Mouse (Mus musculus): Measurements from ENCODE around the gene Spock1. TPM values are rescaled to one million over a fixed set of nuclear protein-coding genes. Genes with fewer than 3 reads are reported as not detected.

Spock1 gene
- polyA plus RNA-seq, 1 experiment, result 0.23 TPM

DNA sequence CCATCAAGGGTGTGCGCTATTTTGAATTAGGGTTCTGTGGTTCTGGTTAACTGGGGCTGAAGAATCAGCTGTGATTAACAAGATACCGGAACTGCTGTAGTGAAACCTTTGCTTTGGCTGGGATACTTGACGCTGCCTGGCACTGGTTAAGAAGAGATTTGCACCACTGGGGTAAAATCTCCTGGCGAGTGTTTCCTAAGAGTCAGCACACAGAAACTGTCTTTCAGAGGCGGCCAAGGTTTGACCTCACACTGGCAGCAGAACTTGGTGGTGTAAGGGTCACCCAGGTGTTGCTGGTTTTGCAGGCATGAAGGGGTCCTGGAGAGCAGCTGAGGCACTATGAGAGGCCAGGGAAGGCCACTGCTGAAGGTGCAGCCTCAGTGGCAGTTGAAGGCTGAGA lies 489.4 kb downstream of the Spock1 start:
- H3K4me1 ChIP-seq (ENCODE audit: control insufficient read depth, insufficient read depth, low read length), result no peaks in the 10 kb centered on the region
- H3K27ac ChIP-seq (ENCODE audit: insufficient read depth, low read length), result no peak overlapping the region
- no peak overlapping the region for H3K4me3 ChIP-seq (ENCODE audit: insufficient read depth, low read length)
- TF ChIP-seq CTCF (IDR thresholded peaks at IDR 0.05; ENCODE audit: borderline replicate concordance, insufficient read depth, low read length), result no peak
- no peak for TF ChIP-seq POLR2A (IDR thresholded peaks at IDR 0.05; ENCODE audit: low read depth, low read length)

DNA sequence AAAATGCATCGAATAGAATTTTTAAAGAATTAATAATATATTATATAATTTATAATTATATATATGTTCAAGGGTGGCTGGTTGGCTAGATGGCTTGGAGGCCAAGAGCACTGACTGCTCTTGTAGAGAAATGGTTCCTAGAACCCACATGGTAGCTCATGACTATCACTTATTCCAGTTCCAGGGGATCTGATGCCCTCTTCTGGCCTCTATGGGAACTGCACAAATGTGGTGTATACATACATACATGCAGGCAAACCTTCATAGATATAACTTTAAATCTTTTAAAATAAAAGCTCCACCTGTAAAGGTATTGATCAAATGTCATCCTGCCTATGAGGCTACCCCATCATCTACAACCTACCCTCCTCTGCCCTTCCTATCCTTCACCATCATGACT lies 493.4 kb downstream of the Spock1 start:
- no peak for TF ChIP-seq CTCF (IDR thresholded peaks at IDR 0.05; ENCODE audit: borderline replicate concordance, insufficient read depth, low read length)
- no peak for TF ChIP-seq POLR2A (IDR thresholded peaks at IDR 0.05; ENCODE audit: low read depth, low read length)
- Histone ChIP-seq H3K4me3 (ENCODE audit: insufficient read depth, low read length) (no peak overlapping the region), H3K4me1 (ENCODE audit: control insufficient read depth, insufficient read depth, low read length) (no peaks in the 10 kb centered on the region), H3K27ac (ENCODE audit: insufficient read depth, low read length) (no peak overlapping the region)

DNA sequence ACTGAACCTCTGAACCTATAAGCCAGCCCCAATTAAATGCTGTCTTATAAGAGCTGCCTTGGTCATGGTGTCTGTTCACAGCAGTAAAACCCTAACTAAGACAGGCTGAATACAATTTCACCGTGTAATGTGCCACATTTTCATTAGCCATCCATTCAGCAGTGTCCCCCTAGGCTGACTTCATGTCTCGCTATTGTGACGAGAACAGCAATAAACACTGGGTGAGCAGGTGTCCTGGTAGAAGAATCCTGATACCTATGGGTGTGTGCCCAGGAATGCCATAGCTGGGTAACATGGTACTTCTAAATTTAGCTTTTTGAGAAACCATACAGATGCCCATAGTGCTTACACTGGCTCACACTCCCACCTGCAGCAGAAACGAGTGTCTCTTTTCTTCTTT lies 500.5 kb downstream of the Spock1 start:
- TF ChIP-seq CTCF (IDR thresholded peaks at IDR 0.05; ENCODE audit: borderline replicate concordance, insufficient read depth, low read length) (no peak), POLR2A (IDR thresholded peaks at IDR 0.05; ENCODE audit: low read depth, low read length) (no peak)
- Histone ChIP-seq H3K27ac (ENCODE audit: insufficient read depth, low read length) (no peak overlapping the region), H3K4me1 (ENCODE audit: control insufficient read depth, insufficient read depth, low read length) (no peaks in the 10 kb centered on the region), H3K4me3 (ENCODE audit: insufficient read depth, low read length) (no peak overlapping the region)

DNA sequence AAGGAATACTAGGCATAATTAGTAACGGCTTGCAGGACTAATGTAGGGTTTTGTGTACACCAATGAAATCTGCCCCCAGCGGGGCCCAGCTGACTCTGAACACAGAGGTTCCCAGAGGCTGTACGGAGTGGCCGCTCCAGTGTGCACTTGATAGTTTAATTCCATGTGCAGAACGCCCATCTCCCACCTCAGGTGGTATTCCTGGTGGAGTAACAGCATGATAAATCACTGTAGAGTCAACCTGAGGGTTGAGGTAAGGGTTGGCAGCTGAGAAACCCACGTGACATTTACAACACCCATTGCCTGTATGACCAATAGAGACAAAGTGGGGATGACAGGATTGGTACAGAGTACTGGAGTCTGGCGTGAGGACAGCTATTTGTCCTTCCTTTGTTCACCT lies 505.7 kb downstream of the Spock1 start:
- Histone ChIP-seq H3K27ac (ENCODE audit: insufficient read depth, low read length) (no peak overlapping the region), H3K4me3 (ENCODE audit: insufficient read depth, low read length) (no peak overlapping the region), H3K4me1 (ENCODE audit: control insufficient read depth, insufficient read depth, low read length) (no peaks in the 10 kb centered on the region)
- no peak for TF ChIP-seq POLR2A (IDR thresholded peaks at IDR 0.05; ENCODE audit: low read depth, low read length)
- no peak for TF ChIP-seq CTCF (IDR thresholded peaks at IDR 0.05; ENCODE audit: borderline replicate concordance, insufficient read depth, low read length)

DNA sequence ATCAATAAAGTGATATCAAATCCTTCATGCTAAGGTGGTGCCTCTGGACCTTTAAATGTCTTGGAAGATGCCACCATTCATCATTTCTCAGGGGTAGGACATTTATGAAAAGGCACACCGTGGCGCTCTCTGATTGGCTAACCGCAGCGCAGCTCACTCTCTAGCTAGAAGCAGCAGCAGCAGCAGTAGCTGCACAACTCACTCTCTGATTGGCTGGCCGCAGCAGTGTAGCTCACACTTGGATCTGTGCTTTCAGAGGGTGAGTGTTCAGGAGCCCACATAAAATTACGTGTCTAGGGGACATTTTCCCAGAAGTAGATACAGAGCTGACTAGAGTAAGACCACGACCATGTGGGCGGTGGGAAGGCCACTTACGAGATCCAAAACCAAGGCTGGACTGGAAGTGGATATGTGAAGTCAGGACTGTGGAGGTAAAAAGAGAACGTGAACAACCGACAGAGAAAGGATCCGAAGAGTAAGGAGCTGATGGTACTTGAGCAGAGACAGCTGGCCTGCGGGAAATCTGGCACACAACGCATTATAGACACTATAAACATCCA lies 535.9 kb downstream of the Spock1 start:
- Histone ChIP-seq H3K4me1 (ENCODE audit: control insufficient read depth, insufficient read depth, low read length) (no peaks in the 10 kb centered on the region), H3K27ac (ENCODE audit: insufficient read depth, low read length) (no peak overlapping the region), H3K4me3 (ENCODE audit: insufficient read depth, low read length) (no peak overlapping the region)
- TF ChIP-seq POLR2A (IDR thresholded peaks at IDR 0.05; ENCODE audit: low read depth, low read length), result no peak
- no peak for TF ChIP-seq CTCF (IDR thresholded peaks at IDR 0.05; ENCODE audit: borderline replicate concordance, insufficient read depth, low read length)

Other genes with a start within 250 kb of the Spock1 start
- gene Klhl3, start 205.3 kb upstream of the Spock1 start, polyA plus RNA-seq (2011; ENCODE audit: insufficient read length, low read depth, missing spikeins), result 0.43 and 0.53 TPM in 2 replicates
- 188 and 202 TPM in 2 replicates for gene Hnrnpa0, start 220.2 kb upstream of the Spock1 start, polyA plus RNA-seq (2011; ENCODE audit: insufficient read length, low read depth, missing spikeins)
- 20.0 and 27.7 TPM in 2 replicates for gene Idnk, start 249.3 kb upstream of the Spock1 start, polyA plus RNA-seq (2011; ENCODE audit: insufficient read length, low read depth, missing spikeins)